Mouse (Mus musculus) colon, adult 2 months (tissue): ENCODE results near the gene Cldnd2. TPM values are rescaled to one million over a fixed set of nuclear protein-coding genes. Genes with fewer than 3 reads are reported as not detected.

ENCODE experiments used
- polyA plus RNA-seq: library from polyadenylated mRNA; depleted of rRNA; stranded (reverse); fragments of >200 nt; gene quantifications from 2 replicates; pipeline ENCODE4 v1.2.3, GENCODE M21; 2012; rRNA removed

Cldnd2 gene
- polyA plus RNA-seq: not detected in 2 replicates

DNA sequence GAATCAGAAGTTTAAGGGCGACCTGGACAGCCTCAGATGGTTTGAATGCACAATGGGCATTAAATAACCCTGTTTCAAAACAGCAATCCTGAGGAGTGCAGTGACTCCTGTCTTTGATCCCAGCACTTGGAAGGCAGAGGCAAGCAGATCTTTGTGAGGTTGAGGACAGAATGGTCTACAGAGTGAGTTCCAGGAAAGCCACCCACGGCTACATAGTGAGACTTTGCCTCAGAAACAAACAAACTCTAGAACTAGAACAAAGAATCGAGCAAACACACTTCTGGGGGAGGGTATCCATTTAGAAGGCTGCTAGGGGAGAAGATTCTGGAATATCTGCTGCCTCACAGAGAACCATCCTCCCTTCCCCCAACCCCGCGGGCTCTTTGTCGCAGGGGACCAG lies at the start of gene Cldnd2:
TSS of gene Cldnd2 (plus strand) at position 301 of the 400 bp plus-strand sequence.

GRCm38 (mm10) chr7:43408131-43408553 lies 32.4 kb upstream of the Cldnd2 start, which contains the start of gene Siglecg:
TSS of gene Siglecg (plus strand) at chr7:43408204.

DNA sequence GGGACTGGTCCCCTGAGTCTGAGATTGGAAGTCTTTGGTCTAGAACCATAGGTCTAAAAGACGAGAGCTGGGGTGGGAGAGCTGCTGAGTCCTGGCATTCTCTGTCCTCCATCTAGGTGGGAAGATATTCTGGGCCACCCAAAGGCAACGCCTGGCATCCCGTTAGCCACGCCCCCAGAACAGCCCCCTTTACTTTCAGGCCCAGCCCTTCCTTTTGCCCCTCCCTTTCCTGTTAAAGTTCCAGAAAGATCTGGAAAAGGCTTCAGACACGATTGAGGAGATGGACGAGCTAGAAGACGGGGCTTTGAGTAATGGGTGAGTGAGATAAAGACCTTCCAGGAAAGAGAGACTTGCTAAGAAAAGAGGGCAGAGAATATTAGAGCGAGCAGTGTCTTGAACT lies 13.2 kb upstream of the Cldnd2 start, which contains the start of gene Lim2:
TSS of gene Lim2 (plus strand) at position 265 of the 400 bp plus-strand sequence.

GRCm38 (mm10) chr7:43436341-43437255 lies 4.0 kb upstream of the Cldnd2 start, which contains the start of gene Nkg7:
TSS of gene Nkg7 (plus strand) at chr7:43437073.

GRCm38 (mm10) chr7:43443917-43444293 lies 3.3 kb downstream of the Cldnd2 start, which contains the start of the genes Etfb and Gm45233:
TSS of gene Etfb (plus strand) at chr7:43444083.
TSS of gene Gm45233 (plus strand) at chr7:43444128.

GRCm38 (mm10) chr7:43462851-43463250 lies 22.3 kb downstream of the Cldnd2 start, which contains the start of gene Vsig10l:
TSS of gene Vsig10l (plus strand) at chr7:43463151.

DNA sequence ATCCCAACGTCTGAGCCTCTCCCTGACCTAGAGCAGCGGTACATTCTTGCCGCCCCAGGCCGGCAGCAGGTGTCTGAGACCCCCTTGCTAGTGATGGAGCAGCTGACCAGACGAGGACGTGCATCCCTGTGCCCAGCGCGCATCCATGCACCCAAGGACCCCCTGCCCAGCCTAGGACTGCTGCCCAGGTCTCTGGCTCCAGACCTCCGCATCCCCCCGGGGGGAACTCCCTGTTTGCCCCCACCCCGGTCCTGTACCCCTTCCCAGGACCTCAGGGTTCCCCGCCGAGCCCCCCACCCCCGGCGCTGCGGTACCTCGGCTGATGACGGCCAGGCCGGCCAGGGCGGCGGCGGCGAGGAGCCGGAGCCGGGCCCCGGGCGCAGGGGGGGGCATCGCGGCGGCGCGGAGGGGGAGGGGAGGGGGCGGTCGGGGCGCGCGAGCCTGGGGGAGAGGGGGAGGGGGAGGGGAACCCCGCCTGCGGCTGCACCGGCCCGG lies 49.1 kb downstream of the Cldnd2 start, which contains the start of gene Iglon5:
TSS of gene Iglon5 (minus strand) at position 445 of the 495 bp plus-strand sequence.

Other genes starting within 250 kb of the Cldnd2 start
- 1.5 and 3.4 TPM in 2 replicates for gene Zfp715, start 127.5 kb upstream of the Cldnd2 start, polyA plus RNA-seq
- gene Siglecf, start 89.4 kb upstream of the Cldnd2 start, polyA plus RNA-seq: 2.6 and 3.5 TPM in 2 replicates
- 5.6 and 7.6 TPM in 2 replicates for gene Siglecg, start 32.6 kb upstream of the Cldnd2 start, polyA plus RNA-seq
- not detected in 2 replicates for gene Lim2, start 13.1 kb upstream of the Cldnd2 start, polyA plus RNA-seq
- 1.9 and 4.9 TPM in 2 replicates for gene Nkg7, start 3.7 kb upstream of the Cldnd2 start, polyA plus RNA-seq
- gene Etfb, start 3.3 kb downstream of the Cldnd2 start, polyA plus RNA-seq: 101 and 105 TPM in 2 replicates
- 0.65 and 0.75 TPM in 2 replicates for gene Gm45233, start 3.3 kb downstream of the Cldnd2 start, polyA plus RNA-seq
- gene Vsig10l, start 22.4 kb downstream of the Cldnd2 start, polyA plus RNA-seq: 6.9 and 7.2 TPM in 2 replicates
- 3.8 and 4.3 TPM in 2 replicates for gene Iglon5, start 49.3 kb downstream of the Cldnd2 start, polyA plus RNA-seq
- gene 4931406B18Rik, start 65.2 kb downstream of the Cldnd2 start, polyA plus RNA-seq: not detected in 2 replicates
- gene Cd33, start 103.6 kb downstream of the Cldnd2 start, polyA plus RNA-seq: 5.0 and 5.9 TPM in 2 replicates
- gene Zfp658, start 121.5 kb downstream of the Cldnd2 start, polyA plus RNA-seq: 0.43 and 1.1 TPM in 2 replicates
- gene Zfp719, start 138.8 kb downstream of the Cldnd2 start, polyA plus RNA-seq: 0.48 and 0.83 TPM in 2 replicates
- gene Zfp819, start 166.4 kb downstream of the Cldnd2 start, polyA plus RNA-seq: not detected in 2 replicates
- gene Ceacam18, start 193.9 kb downstream of the Cldnd2 start, polyA plus RNA-seq: 4.5 and 5.2 TPM in 2 replicates
- gene Siglece, start 219.4 kb downstream of the Cldnd2 start, polyA plus RNA-seq: 2.0 TPM in 2 replicates
- 17.9 and 19.5 TPM in 2 replicates for gene Ctu1, start 231.2 kb downstream of the Cldnd2 start, polyA plus RNA-seq
- gene Klk14, start 249.6 kb downstream of the Cldnd2 start, polyA plus RNA-seq: 0.12 and 0.40 TPM in 2 replicates